Mouse (Mus musculus): ENCODE measurements around the gene Msh5.

DNA sequence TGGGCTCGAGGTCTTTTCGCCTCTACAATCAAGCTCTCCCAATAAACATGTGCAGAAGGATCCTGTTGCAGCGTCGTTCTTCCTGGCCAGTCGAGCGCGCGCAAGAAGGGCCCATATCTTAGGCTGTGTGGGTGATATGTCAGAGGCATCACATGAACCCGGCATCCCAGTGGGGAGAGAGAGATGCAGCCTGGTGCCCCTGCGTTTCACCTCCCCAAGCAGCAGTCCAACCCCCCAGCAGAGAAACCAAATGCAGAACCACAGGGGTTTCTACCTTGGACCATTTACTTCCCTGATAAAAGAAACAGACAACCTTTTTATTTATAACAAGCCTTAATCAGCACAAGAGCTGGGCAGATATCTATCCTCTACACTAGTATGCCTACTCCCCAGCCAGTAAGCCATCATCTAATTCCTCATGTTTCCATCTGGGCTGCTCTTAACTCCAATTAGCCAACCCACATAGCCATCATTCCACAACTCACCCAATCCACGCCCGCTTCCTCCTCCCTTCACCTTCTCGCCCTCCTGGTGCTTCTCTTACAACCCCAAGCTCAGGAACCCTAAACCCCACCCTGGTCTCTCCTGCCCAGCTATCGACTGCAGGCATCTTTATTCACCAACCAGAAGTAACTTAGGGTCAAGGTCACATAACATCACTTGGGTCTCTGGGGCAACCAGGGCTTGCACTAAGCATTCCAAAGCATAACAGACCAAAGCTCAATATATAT, 50.0 kb downstream of the Msh5 start:
- TF ChIP-seq GATA1 (IDR thresholded peaks at IDR 0.05; ENCODE audit: low read length) (no peak), TAL1 (IDR thresholded peaks at IDR 0.05; ENCODE audit: low read length) (no peak)

Data from erythroblast, embryonic 14.5 days (primary cell).